Mouse (Mus musculus) gastrocnemius, adult 2 months (tissue): ENCODE measurements around the gene Crybg2. TPM values are rescaled to one million over a fixed set of nuclear protein-coding genes. Genes with fewer than 3 reads are reported as not detected.

Experiments used
- DNase-seq: peaks from one replicate; pipeline ENCODE4 v3.0.0; 2022
- H3K27ac ChIP-seq: fragments of 200-600 bp; 2 replicates; pipeline ENCODE4 v1.8.1; 2022; ENCODE audit warnings: mild to moderate bottlenecking
- H3K4me3 ChIP-seq: fragments of 200-600 bp; 2 replicates; pipeline ENCODE4 v1.8.1; 2022; ENCODE audit warnings: mild to moderate bottlenecking, moderate library complexity
- CTCF ChIP-seq: fragments of 200-600 bp; IDR thresholded peaks from 2 replicates; pipeline ENCODE4 v1.8.1; 2022; ENCODE audit warnings: antibody characterized with exemption, mild to moderate bottlenecking, moderate library complexity
- intact Hi-C: fragments of 180-260 bp; cut with DNase I; formaldehyde crosslinking; loops from one replicate; pipeline ENCODE4 v1.15.1; 2025
- long read RNA-seq, 2 experiments: library from polyadenylated mRNA; stranded (forward); transcript quantifications; one replicate each; pipeline ENCODE4 v2.0.0; 2021
- total RNA-seq, 2 experiments: library from RNA; stranded (reverse); gene quantifications; 2 replicates each; pipeline ENCODE4 v1.2.3; 2021

Gene Crybg2
- not detected for total RNA-seq
- long read RNA-seq, experiment 1 = 0 reads
- long read RNA-seq, experiment 2 = 0 reads

- Histone ChIP-seq H3K27ac (no peak within 1 kb of the TSS), H3K4me3 (no peak within 1 kb of the TSS)
- no peak for TF ChIP-seq CTCF
- intact Hi-C loops = no loop called here
- no peak for DNase-seq
Measured at GRCm38 (mm10) chr4:134060135-134060865, at the start of gene Crybg2. Gene Crybg2 (plus strand): TSS chr4:134060815.

GRCm38 (mm10) chr4:134011450-134012414, 48.9 kb upstream of the Crybg2 start:
- peak overlapping the region; percentile 16 for H3K4me3 ChIP-seq
- DNase-seq = no peak
- no peak for TF ChIP-seq CTCF
- intact Hi-C loops = no loop called here
- peak overlapping the region; percentile 83 for H3K27ac ChIP-seq

GRCm38 (mm10) chr4:134012858-134013528, 47.6 kb upstream of the Crybg2 start:
- peak; percentile 66 for TF ChIP-seq CTCF
- Histone ChIP-seq H3K27ac (peak overlapping the region; percentile 83), H3K4me3 (peak overlapping the region; percentile 16)
- intact Hi-C loops = no loop called here
- DNase-seq = peak; percentile 80

- intact Hi-C loops = no loop called here
- H3K4me3 ChIP-seq = no peak overlapping the region
- DNase-seq = no peak
- no peak overlapping the region for H3K27ac ChIP-seq
- no peak for TF ChIP-seq CTCF
Measured at GRCm38 (mm10) chr4:134016208-134016607, 44.4 kb upstream of the Crybg2 start.

GRCm38 (mm10) chr4:134016767-134017166, 43.8 kb upstream of the Crybg2 start:
- no peak overlapping the region for H3K4me3 ChIP-seq
- DNase-seq = no peak
- H3K27ac ChIP-seq = no peak overlapping the region
- TF ChIP-seq CTCF = no peak
- intact Hi-C loops = no loop called here

- H3K4me3 ChIP-seq = peak overlapping the region; percentile 11
- no peak overlapping the region for H3K27ac ChIP-seq
- DNase-seq = peak; percentile 28
- intact Hi-C loops = no loop called here
- TF ChIP-seq CTCF = no peak
Measured at GRCm38 (mm10) chr4:134017201-134017865, 43.3 kb upstream of the Crybg2 start.

- DNase-seq = no peak
- Histone ChIP-seq H3K27ac (no peak overlapping the region), H3K4me3 (peak overlapping the region; percentile 11)
- intact Hi-C loops = no loop called here
- no peak for TF ChIP-seq CTCF
Measured at GRCm38 (mm10) chr4:134018038-134018778, 42.4 kb upstream of the Crybg2 start.

GRCm38 (mm10) chr4:134018779-134019145, 41.9 kb upstream of the Crybg2 start, which contains the start of gene Lin28a:
Gene Lin28a (minus strand): TSS chr4:134018841.
- H3K4me3 ChIP-seq = peak within 1 kb of the TSS; percentile 11
- intact Hi-C loops = no loop called here
- TF ChIP-seq CTCF = no peak
- no peak within 1 kb of the TSS for H3K27ac ChIP-seq
- no peak for DNase-seq

- intact Hi-C loops = no loop called here
- Histone ChIP-seq H3K27ac (no peak overlapping the region), H3K4me3 (no peak overlapping the region)
- TF ChIP-seq CTCF = no peak
- no peak for DNase-seq
Measured at GRCm38 (mm10) chr4:134019210-134019609, 41.4 kb upstream of the Crybg2 start.

GRCm38 (mm10) chr4:134019641-134020351, 40.8 kb upstream of the Crybg2 start:
- TF ChIP-seq CTCF = no peak
- no peak overlapping the region for H3K4me3 ChIP-seq
- intact Hi-C loops = no loop called here
- no peak for DNase-seq
- no peak overlapping the region for H3K27ac ChIP-seq

- no peak overlapping the region for H3K27ac ChIP-seq
- H3K4me3 ChIP-seq = no peak overlapping the region
- no peak for TF ChIP-seq CTCF
- intact Hi-C loops = no loop called here
- DNase-seq = peak; percentile 67
Measured at GRCm38 (mm10) chr4:134020621-134021020, 40.0 kb upstream of the Crybg2 start.
